Mouse (Mus musculus) G1E (cell line): Measurements from ENCODE around the gene Ttc3.

Source experiments
- CTCF ChIP-seq: IDR thresholded peaks from 2 replicates; pipeline ENCODE4 v1.5.1; 2012; ENCODE audit warnings: low read depth, low read length, inconsistent platforms, mixed read lengths
- GATA1 ChIP-seq: IDR thresholded peaks from 2 replicates; pipeline ENCODE4 v1.6.1; 2012; ENCODE audit warnings: borderline replicate concordance, low read length, inconsistent platforms, mixed read lengths
- POLR2AphosphoS5 ChIP-seq: IDR thresholded peaks from 2 replicates; pipeline ENCODE4 v1.6.1; 2012; ENCODE audit warnings: low read depth, low read length, inconsistent platforms; ENCODE audit not compliant: insufficient replicate concordance
- TAL1 ChIP-seq: conservative IDR thresholded peaks from 2 replicates; pipeline ENCODE4 v1.6.1; 2012; ENCODE audit warnings: low read depth, low read length, inconsistent platforms, mixed read lengths

DNA sequence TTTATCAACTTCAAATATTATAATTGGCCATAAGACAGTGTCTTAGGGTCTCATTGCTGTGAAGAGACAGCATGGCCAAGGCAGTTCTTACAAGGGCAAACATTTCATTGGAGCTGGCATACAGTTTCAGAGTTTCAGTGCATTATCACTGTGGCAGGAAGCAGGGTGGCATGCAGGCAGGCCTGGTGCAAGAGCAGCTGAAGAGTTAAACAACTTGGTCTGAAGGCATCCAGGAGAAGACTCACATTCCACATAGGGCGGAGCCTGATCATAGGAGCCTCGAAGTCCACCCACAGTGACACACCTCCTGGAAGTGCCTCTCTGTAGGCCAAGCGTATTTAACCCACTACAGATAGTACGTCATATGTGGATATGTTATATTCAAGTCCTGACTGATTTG, 95.5 kb downstream of the Ttc3 start:
- no peak for TF ChIP-seq CTCF
- no peak for TF ChIP-seq POLR2AphosphoS5
- TF ChIP-seq TAL1, result no peak
- no peak for TF ChIP-seq GATA1
